Mouse (Mus musculus): ENCODE measurements around the gene Eme1.

DNA sequence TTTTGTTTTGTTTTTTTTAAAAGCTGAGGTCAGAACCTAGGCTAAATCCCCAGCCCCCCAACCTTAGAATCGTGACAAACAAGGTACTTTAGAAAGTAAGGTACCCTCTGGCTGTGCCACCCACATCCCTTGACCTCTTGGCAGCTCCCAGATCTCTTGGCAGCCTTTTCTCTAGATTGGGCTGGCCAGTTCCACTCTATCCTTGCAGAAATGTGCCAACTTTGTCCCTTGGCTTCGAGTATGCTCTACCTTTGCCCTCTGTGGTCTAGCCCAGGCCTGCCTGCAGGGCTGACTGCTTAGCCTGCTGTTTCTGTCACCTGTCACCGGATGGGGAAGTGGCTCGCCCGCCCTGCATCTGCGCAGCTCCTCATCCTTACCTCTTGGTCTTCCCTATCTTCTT lies 11.5 kb upstream of the Eme1 start:
- TF ChIP-seq CTCF (IDR thresholded peaks at IDR 0.05; ENCODE audit: low read depth) (no peak), EP300 (IDR thresholded peaks at IDR 0.05; ENCODE audit: low read depth) (no peak)

Data from heart, postnatal 0 days (tissue).